Mouse (Mus musculus) stomach, postnatal 0 days (tissue): ENCODE measurements at regions not wholly inside any gene's neighbourhood (a gene's known extent, or its start where the extent isn't known, plus 50 kb on each side); places are given as distances from the start of the nearest gene placed in this dataset.

ENCODE experiments used
- ATAC-seq: fragments of 200-750 bp; cut with Nextera tagmentation; 2 replicates; pipeline ENCODE4 v1.8.0; 2017; ENCODE audit not compliant: low FRiP score, low TSS enrichment
- DNase-seq: peaks from one replicate; pipeline ENCODE4 v3.0.0-alpha.2; 2016; ENCODE audit warnings: low spot score
- H3K27ac ChIP-seq: fragments of 300-500 bp; sonication (generic); replicated peaks from 2 replicates; pipeline ENCODE4 v1.5.1; 2014; ENCODE audit warnings: mild to moderate bottlenecking, control low read depth
- H3K27me3 ChIP-seq: fragments of 300-500 bp; sonication (generic); 2 replicates; pipeline ENCODE4 v1.6.1; 2014; ENCODE audit warnings: low read length; ENCODE audit not compliant: control insufficient read depth, insufficient read depth
- H3K36me3 ChIP-seq: fragments of 300-500 bp; sonication (generic); 2 replicates; pipeline ENCODE4 v1.6.1; 2014; ENCODE audit warnings: low read length, mixed read lengths; ENCODE audit not compliant: control insufficient read depth, insufficient read depth
- H3K4me1 ChIP-seq: fragments of 300-500 bp; sonication (generic); replicated peaks from 2 replicates; pipeline ENCODE4 v1.6.1; 2014; ENCODE audit warnings: antibody characterized with exemption; ENCODE audit not compliant: control insufficient read depth, insufficient read depth
- H3K4me2 ChIP-seq: fragments of 300-500 bp; sonication (generic); replicated peaks from 2 replicates; pipeline ENCODE4 v1.6.1; 2014; ENCODE audit warnings: low read depth, mild to moderate bottlenecking, control low read depth, moderate library complexity
- H3K4me3 ChIP-seq: fragments of 300-500 bp; sonication (generic); 2 replicates; pipeline ENCODE4 v1.5.1; 2014; ENCODE audit warnings: low read depth, low read length, control low read depth
- H3K9ac ChIP-seq: fragments of 300-500 bp; sonication (generic); 2 replicates; pipeline ENCODE4 v1.6.1; 2014; ENCODE audit warnings: mild to moderate bottlenecking, low read length, control low read depth, mixed read lengths
- H3K9me3 ChIP-seq: fragments of 300-500 bp; sonication (generic); 2 replicates; pipeline ENCODE4 v1.6.1; 2016; ENCODE audit warnings: low read length; ENCODE audit not compliant: control insufficient read depth
- CTCF ChIP-seq: IDR thresholded peaks from 2 replicates; pipeline ENCODE4 v1.5.1; 2016; ENCODE audit warnings: antibody characterized with exemption, low read depth, mild to moderate bottlenecking, moderate library complexity
- EP300 ChIP-seq: optimal IDR thresholded peaks from 2 replicates; pipeline ENCODE3; 2016; ENCODE audit warnings: antibody characterized with exemption
- WGBS: fragments of 180-500 bp; shearing (Covaris S2); extraction: QIAGEN DNeasy Blood & Tissue Kit; methylation state at CpG from one replicate; pipeline ENCODE4 v1.1.7; 2014; 5-methylcytosine and 5-hydroxymethylcytosine counted together

DNA sequence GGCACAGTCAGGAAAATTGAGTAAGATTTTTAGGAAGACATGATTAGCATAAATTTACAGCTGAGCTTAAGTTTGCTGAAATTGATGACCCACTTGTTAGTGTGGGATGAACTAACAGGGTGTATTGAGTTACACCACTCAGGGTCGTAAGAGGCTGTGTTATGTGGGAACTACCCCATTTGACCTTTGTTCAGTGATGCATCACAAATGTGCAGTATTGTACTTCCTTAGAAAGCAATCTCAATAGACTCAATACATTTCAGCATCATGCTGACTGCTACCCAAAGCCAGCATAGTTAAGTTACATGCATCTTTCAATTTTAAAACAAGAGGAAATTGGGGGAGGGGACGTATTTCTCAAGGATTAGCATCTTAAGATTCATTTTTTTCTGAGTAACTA is 80.4 kb upstream of the Speer4f2 start:
- no peaks in the 10 kb centered on the region for H3K36me3 ChIP-seq
- H3K9ac ChIP-seq, result no peak overlapping the region
- no peak overlapping the region for H3K4me2 ChIP-seq
- no peak for TF ChIP-seq EP300
- no peak for TF ChIP-seq CTCF
- no peaks in the 10 kb centered on the region for H3K9me3 ChIP-seq
- H3K4me3 ChIP-seq, result no peak overlapping the region
- no peak overlapping the region for H3K27ac ChIP-seq
- 48% methylated on average over 2 of the region's 2 CpGs for WGBS
- ATAC-seq (no peak), DNase-seq (no peak)
- H3K27me3 ChIP-seq, result no peaks in the 10 kb centered on the region
- no peaks in the 10 kb centered on the region for H3K4me1 ChIP-seq

- Histone ChIP-seq H3K9me3 (no peaks in the 10 kb centered on the region), H3K27me3 (no peaks in the 10 kb centered on the region), H3K36me3 (no peaks in the 10 kb centered on the region), H3K27ac (no peak overlapping the region), H3K4me2 (no peak overlapping the region), H3K9ac (no peak overlapping the region), H3K4me1 (no peaks in the 10 kb centered on the region), H3K4me3 (no peak overlapping the region)
- peak; percentile 24 for DNase-seq
- ATAC-seq, result peak; percentile 83
- 33% methylated on average over 4 of the region's 4 CpGs for WGBS
- no peak for TF ChIP-seq CTCF
- TF ChIP-seq EP300, result no peak
Measured at GRCm38 (mm10) chr5:17296571-17297035, 76.4 kb upstream of the Speer4f2 start.

DNA sequence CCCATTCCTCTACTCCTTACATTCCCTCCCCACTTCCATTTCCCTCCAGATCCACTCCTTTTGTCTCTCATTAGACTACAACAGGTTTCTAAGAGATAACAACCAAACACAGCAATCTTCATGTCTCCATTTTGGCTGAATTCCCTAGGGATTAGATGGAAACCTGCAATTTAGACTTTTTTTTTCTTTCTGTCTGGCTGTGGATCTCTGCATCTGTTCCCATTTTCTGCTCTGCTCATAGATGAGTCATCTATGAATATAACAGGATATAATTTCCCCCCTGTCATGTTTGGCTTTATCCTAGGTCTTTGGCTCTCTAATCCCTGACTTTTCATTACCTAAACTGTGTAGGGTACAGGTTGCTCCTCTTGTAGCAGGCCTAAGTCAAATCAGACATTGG is 73.1 kb upstream of the Speer4f2 start:
- TF ChIP-seq EP300, result no peak
- no peak for TF ChIP-seq CTCF
- ATAC-seq (no peak), DNase-seq (no peak)
- no peaks in the 10 kb centered on the region for H3K36me3 ChIP-seq
- no peak overlapping the region for H3K27ac ChIP-seq
- no peak overlapping the region for H3K4me3 ChIP-seq
- no peak overlapping the region for H3K4me2 ChIP-seq
- H3K9ac ChIP-seq, result no peak overlapping the region
- H3K4me1 ChIP-seq, result no peaks in the 10 kb centered on the region
- H3K27me3 ChIP-seq, result no peaks in the 10 kb centered on the region
- H3K9me3 ChIP-seq, result no peaks in the 10 kb centered on the region

DNA sequence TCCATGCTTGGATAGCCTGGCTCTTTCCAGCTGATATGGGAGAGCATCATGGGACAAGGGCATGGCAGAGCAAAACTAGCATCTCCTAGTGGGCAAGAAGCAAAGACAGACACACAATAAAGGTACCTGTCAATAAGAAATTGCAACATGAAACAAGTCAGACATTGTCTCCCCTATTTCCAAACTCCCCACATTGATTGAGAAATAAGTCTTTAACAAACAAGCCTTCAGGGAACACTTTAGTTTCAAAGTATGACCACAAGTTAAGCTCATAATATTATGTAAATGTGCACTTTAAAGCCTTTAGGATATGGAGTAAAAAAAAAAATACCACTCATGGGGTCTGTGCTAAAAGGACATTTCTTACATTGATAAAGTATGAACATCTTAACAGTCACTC is 51.5 kb upstream of the Speer4f2 start:
- no peak for DNase-seq
- no peaks in the 10 kb centered on the region for H3K4me1 ChIP-seq
- H3K4me3 ChIP-seq, result no peak overlapping the region
- no peak for ATAC-seq
- H3K36me3 ChIP-seq, result no peaks in the 10 kb centered on the region
- no peak overlapping the region for H3K4me2 ChIP-seq
- H3K9me3 ChIP-seq, result no peaks in the 10 kb centered on the region
- TF ChIP-seq CTCF (no peak), EP300 (no peak)
- no peak overlapping the region for H3K9ac ChIP-seq
- no peaks in the 10 kb centered on the region for H3K27me3 ChIP-seq
- no peak overlapping the region for H3K27ac ChIP-seq
